ENCODE assay signal across 11 mouse cellular contexts in genomic region chr16:24171161-24171560, GRCm38 (mm10).
"Had no signal": no experiment of that assay in that cellular context is flagged by ENCODE, and none has a peak within 500 bp of the region (broad histone marks: within the 10 kb centered on the region; RNA-seq: fewer than 3 reads in every experiment).

No protein-coding gene starts in this region.

- DNase-seq: gastrocnemius, postnatal 14 days; gastrocnemius, postnatal 36 days; heart, adult 2 months; heart, postnatal 4 days; kidney, adult 18-20 months; kidney, adult 8-10 months; kidney, postnatal 14 days; kidney, postnatal 36 days; layer of hippocampus, adult 9-11 months; layer of hippocampus, postnatal 36 days; left cerebral cortex, postnatal 4 days had no signal
